In the genomic region with DNA sequence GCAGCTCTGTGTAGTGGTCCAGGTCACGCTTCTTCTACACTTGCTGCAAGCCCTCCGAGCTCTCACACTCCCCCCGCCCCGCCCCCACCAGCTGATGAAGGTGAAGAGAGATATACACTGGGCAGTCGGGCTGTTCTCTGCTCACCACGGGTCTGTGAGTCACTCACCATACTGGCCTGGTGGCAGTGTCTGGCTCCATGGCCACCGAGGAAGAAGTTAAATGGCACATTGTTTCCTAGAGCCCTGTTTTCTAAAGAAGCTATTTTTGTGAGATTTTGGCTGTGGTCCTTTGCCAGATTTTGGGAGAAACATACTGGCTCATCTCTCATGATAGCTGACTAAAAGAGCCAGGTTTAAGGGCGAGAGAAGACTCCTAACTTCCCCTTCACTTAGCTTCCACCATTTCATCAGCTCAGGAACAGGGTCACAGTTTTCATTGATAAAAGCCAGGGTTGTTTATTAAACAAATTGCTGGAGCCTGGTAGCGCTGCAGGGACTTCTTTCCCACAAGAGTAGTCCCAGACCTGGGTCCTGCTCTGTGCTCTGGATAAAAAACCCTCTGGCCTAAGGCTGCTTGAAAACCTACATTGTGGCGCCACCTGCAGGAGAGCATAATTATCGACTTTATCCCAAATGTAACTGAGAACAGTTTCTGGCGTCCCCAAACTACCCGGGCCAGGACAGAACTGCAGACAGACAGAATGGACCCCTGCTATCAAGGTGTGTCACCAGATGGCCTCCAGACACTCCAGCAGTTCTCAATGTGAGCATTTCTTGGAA, we compare ENCODE assay signal across 8 mouse cellular contexts. TPM values are rescaled to one million over a fixed set of nuclear protein-coding genes. Genes with fewer than 3 reads are reported as not detected.
DNase-seq lines count a peak whose midpoint lies in the region; ATAC-seq and TF ChIP-seq lines count a peak whose summit lies in the region.

No protein-coding gene starts in this region.

- peak; percentile 78; the same call in 1 of the 2 replicates for TF ChIP-seq CTCF in brain, embryonic 14.5 days (IDR thresholded peaks at IDR 0.05; ENCODE audit: borderline replicate concordance, extremely low read depth, insufficient read depth, insufficient read length)
- peak; percentile 84 for TF ChIP-seq CTCF in intestine, postnatal 0 days (IDR thresholded peaks at IDR 0.05; ENCODE audit: low read depth)

- H3K9me3 ChIP-seq in hindbrain, embryonic 10.5 days: no peaks in the 10 kb centered on the region
- H3K9me3 ChIP-seq in hindbrain, embryonic 12.5 days (replicated peaks): no peaks in the 10 kb centered on the region
- no peaks in the 10 kb centered on the region for H3K9me3 ChIP-seq in intestine, postnatal 0 days (ENCODE audit: control insufficient read depth)

- H3K27ac ChIP-seq in hindbrain, embryonic 10.5 days: no peak overlapping the region
- H3K27ac ChIP-seq in hindbrain, embryonic 12.5 days: no peak overlapping the region
- no peak overlapping the region for H3K27ac ChIP-seq in intestine, postnatal 0 days (ENCODE audit: low read depth, low read length)

- peaks cover 30% of the 10 kb centered on the region for H3K4me1 ChIP-seq in hindbrain, embryonic 10.5 days (replicated peaks)
- peaks cover 16% of the 10 kb centered on the region for H3K4me1 ChIP-seq in hindbrain, embryonic 12.5 days
- H3K4me1 ChIP-seq in intestine, postnatal 0 days (replicated peaks; ENCODE audit: control insufficient read depth, insufficient read depth, low read length): no peaks in the 10 kb centered on the region

- intact Hi-C loops in left cerebral cortex, postnatal 10 days (cut with DNase I): loop anchor here (5.0 kb wide), 1 partner anchor 929 kb away; no protein-coding TSS in a partner anchor

- H3K9ac ChIP-seq in hindbrain, embryonic 12.5 days: no peak overlapping the region
- no peak overlapping the region for H3K9ac ChIP-seq in intestine, postnatal 0 days (ENCODE audit: low read depth, low read length)

- H3K27me3 ChIP-seq in hindbrain, embryonic 10.5 days (ENCODE audit: insufficient read depth, poor library complexity, severe bottlenecking): peaks cover 57% of the 10 kb centered on the region
- H3K27me3 ChIP-seq in hindbrain, embryonic 12.5 days: peaks cover 34% of the 10 kb centered on the region
- H3K27me3 ChIP-seq in intestine, postnatal 0 days (replicated peaks; ENCODE audit: control insufficient read depth, insufficient read depth, low read length): peaks cover 48% of the 10 kb centered on the region

- 37% methylated on average over 13 of the region's 13 CpGs for WGBS in hindbrain, embryonic 10.5 days
- WGBS in hindbrain, embryonic 12.5 days: 34% methylated on average over 13 of the region's 13 CpGs
- 32% methylated on average over 13 of the region's 13 CpGs for WGBS in intestine, postnatal 0 days

- TF ChIP-seq POLR2A in brain, embryonic 14.5 days (IDR thresholded peaks at IDR 0.05; ENCODE audit: borderline replicate concordance, extremely low read depth, insufficient read depth, insufficient read length, poor library complexity, severe bottlenecking): no peak

- H3K4me2 ChIP-seq in hindbrain, embryonic 12.5 days (replicated peaks): no peak overlapping the region
- H3K4me2 ChIP-seq in intestine, postnatal 0 days (replicated peaks; ENCODE audit: low read depth): no peak overlapping the region

- H3K4me3 ChIP-seq in hindbrain, embryonic 10.5 days: no peak overlapping the region
- no peak overlapping the region for H3K4me3 ChIP-seq in hindbrain, embryonic 12.5 days
- H3K4me3 ChIP-seq in intestine, postnatal 0 days (ENCODE audit: low read depth, low read length): no peak overlapping the region

- ATAC-seq in hindbrain, embryonic 12.5 days (ENCODE audit: low FRiP score): no peak
- ATAC-seq in intestine, postnatal 0 days: no peak
- peak; percentile 63; the same call in 1 of the 2 replicates for ATAC-seq in megakaryocyte-erythroid progenitor cell, adult 5-6 weeks (replicated peaks; ENCODE audit: low FRiP score, low TSS enrichment, poor library complexity, severe bottlenecking)

- peak; percentile 76 for DNase-seq in hindbrain, embryonic 10.5 days (ENCODE audit: low spot score)
- DNase-seq in brain, embryonic 14.5 days (ENCODE audit: low read depth): peak; percentile 88
- peak; percentile 81 for DNase-seq in forelimb bud, embryonic 11.5 days (ENCODE audit: low read depth, low spot score)
- peak; percentile 63 to 76 for DNase-seq in left cerebral cortex, postnatal 10 days (ENCODE audit: extremely low spot score in 1 of 2, low spot score in 2 of 2)
- peak; percentile 22 to 43 for DNase-seq in thymus, postnatal 36 days

- no peaks in the 10 kb centered on the region for H3K36me3 ChIP-seq in hindbrain, embryonic 10.5 days
- H3K36me3 ChIP-seq in hindbrain, embryonic 12.5 days: no peaks in the 10 kb centered on the region
- no peaks in the 10 kb centered on the region for H3K36me3 ChIP-seq in intestine, postnatal 0 days (ENCODE audit: control insufficient read depth, insufficient read depth)

RNA-seq across cellular contexts. Expression of a gene that starts 3.2 kb away (rescaled TPM):
- 2.5 and 3.8 TPM in 2 replicates for polyA plus RNA-seq in hindbrain, embryonic 10.5 days (2016; fragmentation: Nextera tagmentation; extraction: Ambion mirVana)
- 11.0 and 11.8 TPM in 2 replicates for polyA plus RNA-seq in hindbrain, embryonic 12.5 days (2016; fragmentation: Nextera tagmentation; extraction: Ambion mirVana)
- polyA plus RNA-seq in brain, embryonic 14.5 days (2012; rRNA removed): 14.3 and 24.6 TPM in 2 replicates
- polyA plus RNA-seq in intestine, postnatal 0 days (2015; fragmentation: Nextera tagmentation; extraction: Ambion mirVana): 0.91 and 1.1 TPM in 2 replicates
- total RNA-seq in left cerebral cortex, postnatal 10 days (2021): 10 to 100 TPM; 87.8 to 94.9 TPM
- total RNA-seq in megakaryocyte-erythroid progenitor cell, adult 5-6 weeks (2014; fragmentation: Nextera tagmentation): 0.20 TPM in 1 of 2 replicates, not detected in the other
- 0.05 and 0.08 TPM in 2 replicates for total RNA-seq in megakaryocyte-erythroid progenitor cell, adult 5-6 weeks (2017)

Comparison
In these comparisons a context has a peak if more than half of its experiments do, and no peak if none do; other contexts are left out.
1. DNase-seq: peak in every context shown above with its lines; median percentile 88 in brain, embryonic 14.5 days; 81 in forelimb bud, embryonic 11.5 days; 76 in hindbrain, embryonic 10.5 days; 70 in left cerebral cortex, postnatal 10 days; 32 in thymus, postnatal 36 days.